Mouse (Mus musculus) CH12.LX (cell line): ENCODE measurements at regions not wholly inside any gene's neighbourhood (a gene's known extent, or its start where the extent isn't known, plus 50 kb on each side); places are given as distances from the start of the nearest gene placed in this dataset.

ENCODE experiments used
- DNase-seq: peaks from one replicate; pipeline ENCODE4 v3.0.0-alpha.2; 2013; ENCODE audit errors: extremely low read depth
- H3K27ac ChIP-seq: 2 replicates; pipeline ENCODE4 v1.5.1; 2012; ENCODE audit warnings: low read depth, mild to moderate bottlenecking, control low read depth, moderate library complexity; ENCODE audit not compliant: insufficient read depth
- H3K27me3 ChIP-seq: replicated peaks from 2 replicates; pipeline ENCODE3; 2012; ENCODE audit warnings: inconsistent platforms
- H3K36me3 ChIP-seq, 2 experiments: replicated peaks in 1 of 2; 2 replicates each; pipeline versions ENCODE3 to v1.6.1; 2012; ENCODE audit warnings: inconsistent platforms in 1 of 2, low read length in 1 of 2, mild to moderate bottlenecking in 1 of 2, mixed read lengths in 1 of 2, moderate library complexity in 1 of 2; ENCODE audit not compliant: control insufficient read depth in 1 of 2, insufficient read depth in 1 of 2
- H3K4me1 ChIP-seq, 2 experiments: 2 replicates each; pipeline ENCODE4 v1.6.1; 2012; ENCODE audit warnings: inconsistent platforms in 1 of 2, moderate library complexity in 1 of 2; ENCODE audit not compliant: insufficient read depth in 2 of 2, control insufficient read depth in 1 of 2
- H3K4me2 ChIP-seq: 2 replicates; pipeline ENCODE4 v1.6.1; 2012; ENCODE audit warnings: low read depth, mild to moderate bottlenecking, control low read depth; ENCODE audit not compliant: poor library complexity, insufficient read depth, severe bottlenecking
- H3K4me3 ChIP-seq, 3 experiments: fragments of 150-350 bp in 1 of 3; sonication (generic) in 1 of 3; replicated peaks in 1 of 3; 2 replicates each; pipeline versions ENCODE3 to v1.5.1; 2011 to 2012; ENCODE audit warnings: low read depth in 2 of 3, low read length in 2 of 3, mild to moderate bottlenecking in 2 of 3, moderate library complexity in 2 of 3, control low read depth in 1 of 3, improper control_type of control experiment in 1 of 3, inconsistent platforms in 1 of 3, mixed read lengths in 1 of 3; ENCODE audit not compliant: poor library complexity in 1 of 3
- H3K79me2 ChIP-seq: replicated peaks from 2 replicates; pipeline ENCODE4 v1.6.1; 2012; ENCODE audit warnings: mild to moderate bottlenecking, moderate library complexity; ENCODE audit not compliant: control insufficient read depth, poor library complexity, insufficient read depth, severe bottlenecking; ENCODE audit errors: extremely low read depth
- H3K9ac ChIP-seq: 2 replicates; pipeline ENCODE4 v1.6.1; 2012; ENCODE audit warnings: low read depth, mild to moderate bottlenecking, control low read depth, moderate library complexity; ENCODE audit not compliant: insufficient read depth
- H3K9me3 ChIP-seq: replicated peaks from 2 replicates; pipeline ENCODE3; 2012; ENCODE audit warnings: low read length, inconsistent platforms, mixed read lengths
- CHD1 ChIP-seq: IDR thresholded peaks from 2 replicates; pipeline ENCODE4 v1.6.1; 2012; ENCODE audit warnings: low read depth, low read length, improper control_type of control experiment, inconsistent platforms
- CHD2 ChIP-seq: IDR thresholded peaks from 2 replicates; pipeline ENCODE4 v1.6.1; 2011; ENCODE audit warnings: low read length, improper control_type of control experiment
- E2F4 ChIP-seq: IDR thresholded peaks from 2 replicates; pipeline ENCODE4 v1.6.1; 2011; ENCODE audit warnings: low read depth, low read length, improper control_type of control experiment; ENCODE audit not compliant: insufficient replicate concordance
- ELF1 ChIP-seq: IDR thresholded peaks from 2 replicates; pipeline ENCODE4 v1.6.1; 2014; ENCODE audit warnings: low read depth, mild to moderate bottlenecking, inconsistent platforms, low read length, improper control_type of control experiment
- EP300 ChIP-seq: IDR thresholded peaks from 2 replicates; pipeline ENCODE4 v1.6.1; 2011; ENCODE audit warnings: low read length, improper control_type of control experiment
- JUN ChIP-seq: IDR thresholded peaks from 2 replicates; pipeline ENCODE4 v1.6.1; 2011; ENCODE audit warnings: low read depth, mild to moderate bottlenecking, low read length, improper control_type of control experiment, moderate library complexity; ENCODE audit not compliant: insufficient read depth
- MAFK ChIP-seq: IDR thresholded peaks from 2 replicates; pipeline ENCODE4 v1.6.1; 2011; ENCODE audit warnings: low read length, improper control_type of control experiment; ENCODE audit not compliant: insufficient replicate concordance
- MAZ ChIP-seq: IDR thresholded peaks from 2 replicates; pipeline ENCODE4 v1.6.1; 2012; ENCODE audit warnings: low read depth, mild to moderate bottlenecking, inconsistent platforms, low read length, improper control_type of control experiment, moderate library complexity
- MEF2A ChIP-seq: IDR thresholded peaks from 2 replicates; pipeline ENCODE4 v1.6.1; 2014; ENCODE audit warnings: low read depth, mild to moderate bottlenecking, inconsistent platforms, low read length, improper control_type of control experiment, borderline replicate concordance
- MYC ChIP-seq: IDR thresholded peaks from 2 replicates; pipeline ENCODE4 v1.6.1; 2011; ENCODE audit warnings: low read depth, mild to moderate bottlenecking, improper control_type of control experiment, low read length
- NRF1 ChIP-seq: IDR thresholded peaks from 2 replicates; pipeline ENCODE4 v1.6.1; 2014; ENCODE audit warnings: low read depth, mild to moderate bottlenecking, inconsistent platforms, low read length, improper control_type of control experiment, moderate library complexity
- PAX5 ChIP-seq: IDR thresholded peaks from 2 replicates; pipeline ENCODE4 v1.6.1; 2012; ENCODE audit warnings: low read length, inconsistent platforms, mixed read lengths
- POLR2A ChIP-seq: IDR thresholded peaks from 2 replicates; pipeline ENCODE4 v1.6.1; 2011; ENCODE audit warnings: low read depth, mild to moderate bottlenecking, improper control_type of control experiment, low read length
- POLR2AphosphoS2 ChIP-seq: IDR thresholded peaks from 2 replicates; pipeline ENCODE4 v1.6.1; 2011; ENCODE audit warnings: low read depth, low read length, improper control_type of control experiment
- RAD21 ChIP-seq: IDR thresholded peaks from 2 replicates; pipeline ENCODE4 v1.6.1; 2011; ENCODE audit warnings: low read depth, mild to moderate bottlenecking, low read length, improper control_type of control experiment, moderate library complexity
- SMC3 ChIP-seq: IDR thresholded peaks from 2 replicates; pipeline ENCODE4 v1.6.1; 2011; ENCODE audit warnings: low read depth, low read length, improper control_type of control experiment
- TBP ChIP-seq: conservative IDR thresholded peaks from 2 replicates; pipeline ENCODE4 v1.6.1; 2011; ENCODE audit warnings: low read depth, low read length, improper control_type of control experiment
- TCF12 ChIP-seq: IDR thresholded peaks from 2 replicates; pipeline ENCODE4 v1.6.1; 2014; ENCODE audit warnings: low read depth, mild to moderate bottlenecking, inconsistent platforms, low read length, improper control_type of control experiment
- ZC3H11A ChIP-seq: IDR thresholded peaks from 2 replicates; pipeline ENCODE4 v1.6.1; 2012; ENCODE audit warnings: low read depth, mild to moderate bottlenecking, inconsistent platforms, low read length, improper control_type of control experiment
- ZKSCAN1 ChIP-seq: IDR thresholded peaks from 2 replicates; pipeline ENCODE4 v1.6.1; 2012; ENCODE audit warnings: low read depth, inconsistent platforms, low read length, improper control_type of control experiment, borderline replicate concordance
- ZMIZ1 ChIP-seq: IDR thresholded peaks from 2 replicates; pipeline ENCODE4 v1.6.1; 2012; ENCODE audit warnings: low read depth, mild to moderate bottlenecking, inconsistent platforms, low read length, improper control_type of control experiment
- ZNF384 ChIP-seq: IDR thresholded peaks from 2 replicates; pipeline ENCODE4 v1.6.1; 2012; ENCODE audit warnings: low read depth, low read length, improper control_type of control experiment, inconsistent platforms
- dilution Hi-C: fragments of 300-500 bp; cut with MboI; formaldehyde crosslinking; loops from 2 replicates; pipeline ENCODE4 v1.14.3; 2020; ENCODE audit warnings: low sequenced_read_pairs; ENCODE audit not compliant: extremely low pct_unique_long_range_greater_than_20kb, extremely low pct_ligation_motif_present
- in situ Hi-C: fragments of 300-500 bp; cut with MboI; formaldehyde crosslinking; loops from 3 replicates; pipeline ENCODE4 v1.14.3; 2019; ENCODE audit warnings: low sequenced_read_pairs, low pct_ligation_motif_present, low pct_unique_long_range_greater_than_20kb, mixed read lengths

- dilution Hi-C loops: no loop called here
- no peak overlapping the region for H3K4me3 ChIP-seq
- in situ Hi-C loops: no loop called here
- H3K27me3 ChIP-seq: peaks cover 58% of the 10 kb centered on the region
- H3K79me2 ChIP-seq: no peaks in the 10 kb centered on the region
- TF ChIP-seq POLR2A (no peak), ZC3H11A (no peak), TCF12 (no peak), TBP (no peak), MAFK (no peak), EP300 (no peak), RAD21 (no peak), ZKSCAN1 (no peak), SMC3 (no peak), E2F4 (no peak), ZNF384 (no peak), CHD2 (no peak), PAX5 (no peak), POLR2AphosphoS2 (no peak), MAZ (no peak), JUN (no peak), ZMIZ1 (no peak)
- H3K4me1 ChIP-seq: no peaks in the 10 kb centered on the region
- no peak overlapping the region for H3K4me2 ChIP-seq
- no peak overlapping the region for H3K9ac ChIP-seq
- H3K36me3 ChIP-seq: no peaks in the 10 kb centered on the region
- no peaks in the 10 kb centered on the region for H3K9me3 ChIP-seq
- no peak overlapping the region for H3K27ac ChIP-seq
- no peak for DNase-seq
Measured at GRCm38 (mm10) chr4:106100211-106101025, 215.6 kb upstream of the Usp24 start.

GRCm38 (mm10) chr4:106101904-106102303 lies 214.1 kb upstream of the Usp24 start:
- Histone ChIP-seq H3K4me3 (no peak overlapping the region), H3K4me1 (no peaks in the 10 kb centered on the region), H3K9me3 (no peaks in the 10 kb centered on the region), H3K27me3 (peaks cover 46% of the 10 kb centered on the region), H3K4me2 (no peak overlapping the region), H3K27ac (no peak overlapping the region), H3K79me2 (no peaks in the 10 kb centered on the region), H3K9ac (no peak overlapping the region), H3K36me3 (no peaks in the 10 kb centered on the region)
- dilution Hi-C loops: no loop called here
- TF ChIP-seq MEF2A (no peak), POLR2A (no peak), MYC (no peak), E2F4 (no peak), NRF1 (no peak), CHD2 (no peak), CHD1 (no peak), ELF1 (no peak), POLR2AphosphoS2 (no peak), PAX5 (no peak), JUN (no peak)
- DNase-seq: no peak
- in situ Hi-C loops: no loop called here
